Mouse (Mus musculus) thymus, postnatal 10 days (tissue): ENCODE measurements around the gene Rap2a.

Source experiments
- DNase-seq, 2 experiments: peaks; one replicate each; pipeline ENCODE4 v3.0.0; 2021; ENCODE audit warnings: low spot score in 2 of 2

Gene Rap2a

GRCm38 (mm10) chr14:120539626-120540025, 61.4 kb downstream of the Rap2a start:
- no peak for DNase-seq

- no peak for DNase-seq
These were observed 64.2 kb downstream of the Rap2a start for GRCm38 (mm10) chr14:120542445-120542844.

- DNase-seq = no peak
These were observed 64.7 kb downstream of the Rap2a start for GRCm38 (mm10) chr14:120542976-120543375.

GRCm38 (mm10) chr14:120543846-120544245, 65.6 kb downstream of the Rap2a start:
- DNase-seq = no peak

GRCm38 (mm10) chr14:120544495-120544894, 66.3 kb downstream of the Rap2a start:
- DNase-seq = peak in 1 of 2 experiments; percentile 18

GRCm38 (mm10) chr14:120544946-120545345, 66.7 kb downstream of the Rap2a start:
- DNase-seq = no peak
